Mouse (Mus musculus): ENCODE data around the gene Upf2.
"Not testable (repeated sequence)": the region's sequence is repeated elsewhere in the genome, so short reads cannot be mapped to it uniquely, and the experiment has no call there.

The Upf2 gene

DNA sequence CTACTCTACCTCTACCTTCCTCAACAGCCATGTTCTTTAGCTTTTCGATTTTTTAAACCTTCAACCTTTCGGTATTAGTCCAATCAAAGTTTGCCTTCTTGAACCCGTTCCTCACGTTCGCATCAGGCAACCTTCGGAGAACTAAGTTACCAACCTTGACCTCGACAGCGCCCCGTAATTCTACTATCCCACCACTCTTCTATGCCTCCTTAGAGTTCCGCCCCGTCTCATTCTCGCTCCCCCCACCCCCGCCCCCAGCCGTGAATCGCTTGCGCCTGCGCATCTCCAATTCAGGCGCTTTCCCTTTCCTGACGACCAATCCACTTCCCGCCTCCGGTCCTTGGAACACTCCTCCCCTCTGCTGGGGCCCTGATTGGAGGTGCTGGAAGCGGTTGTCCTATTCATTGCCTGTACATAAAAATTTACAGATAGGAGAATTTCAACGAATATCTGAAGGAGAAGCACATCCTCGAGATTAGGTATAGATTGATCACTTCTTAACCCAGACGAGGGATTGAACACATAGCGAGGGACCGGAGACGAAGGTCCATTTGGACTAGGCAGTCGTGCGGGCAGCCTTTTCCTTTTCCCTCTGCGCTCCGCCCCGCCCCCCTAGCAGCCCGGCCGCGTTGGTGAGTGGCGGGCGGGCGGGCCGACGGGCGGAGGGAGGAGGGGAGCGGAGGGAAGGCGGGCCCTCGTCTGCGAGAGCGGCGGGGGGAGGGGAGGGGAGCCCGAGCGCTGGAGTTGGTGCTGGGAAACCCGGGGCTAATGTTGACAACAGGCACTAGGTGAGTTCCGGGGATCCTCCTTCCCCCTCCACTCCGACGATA is at the start of gene Upf2:
Upf2 (plus strand) TSS at position 704 of the 830 bp plus-strand sequence.
- DNase-seq, result peak; percentile 87 to 95

GRCm38 (mm10) chr2:5906092-5906491 is 45.2 kb upstream of the Upf2 start:
- DNase-seq, result no peak

DNA sequence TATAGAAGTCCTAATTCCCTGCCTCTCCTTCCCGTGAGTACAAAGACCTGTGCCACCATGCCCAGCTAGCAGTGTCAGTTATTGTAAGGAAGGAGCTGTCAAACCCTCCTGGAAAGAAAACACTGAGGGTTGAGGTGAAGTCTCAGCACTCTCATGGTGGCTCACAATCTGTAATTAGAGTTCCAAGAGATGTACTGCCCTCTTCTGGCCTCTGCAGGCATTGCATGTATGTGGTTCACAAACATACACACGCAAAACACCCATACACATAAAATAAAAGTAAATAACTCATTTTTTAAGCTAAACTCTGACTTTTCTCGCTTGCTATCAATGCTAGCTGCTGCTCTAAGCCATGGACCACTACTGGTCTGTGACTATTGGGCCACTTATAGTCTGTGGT is 44.6 kb upstream of the Upf2 start:
- no peak for DNase-seq

DNA sequence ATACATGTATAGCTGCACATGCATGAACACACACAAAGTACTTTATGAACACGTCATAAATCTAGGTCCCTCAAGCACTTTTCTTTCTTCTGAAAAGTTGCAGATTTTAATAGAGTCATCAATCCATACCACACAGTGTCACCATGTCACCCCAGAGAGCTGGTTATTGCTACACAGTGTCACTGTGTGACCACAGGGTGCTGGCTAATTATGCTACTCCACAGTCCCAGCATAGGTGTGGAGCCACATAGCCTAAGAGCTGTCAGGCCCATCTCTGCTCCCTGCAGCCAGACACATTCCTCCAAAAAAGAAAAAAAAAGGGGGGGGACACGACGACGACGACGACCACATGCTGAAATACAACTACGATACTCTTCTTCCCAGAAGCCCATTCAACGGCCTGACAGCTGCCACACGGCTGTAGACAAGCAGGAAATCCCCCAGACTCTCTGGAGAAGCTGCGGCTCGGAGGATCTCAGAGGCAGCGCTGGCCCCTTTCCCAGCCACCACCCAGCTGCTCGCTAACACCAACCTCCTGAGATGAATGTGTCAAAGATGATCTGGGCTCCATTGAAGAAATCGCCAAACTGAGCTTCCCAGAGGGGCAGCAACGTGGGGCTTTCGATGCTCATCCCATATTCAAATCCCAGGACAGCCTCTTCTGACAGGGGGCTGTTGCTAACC is 39.8 kb upstream of the Upf2 start:
- DNase-seq, result no peak

DNA sequence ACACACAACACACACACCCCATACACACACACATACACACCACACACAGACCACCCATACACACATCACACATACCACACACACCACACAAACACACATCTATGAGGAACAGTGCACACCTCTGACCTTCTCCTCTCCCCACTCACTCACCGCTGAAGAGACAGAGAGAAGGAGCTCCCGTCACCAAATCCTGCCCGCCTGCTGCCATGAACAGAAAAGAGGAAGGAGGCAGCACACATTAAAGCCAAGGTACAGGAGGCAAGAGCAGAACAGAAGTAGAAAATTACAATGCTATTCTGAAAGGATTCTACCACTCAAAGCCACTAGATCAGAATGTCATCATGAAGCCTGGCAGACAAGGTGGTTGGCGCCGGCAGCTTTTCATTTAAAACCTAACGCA is 28.4 kb upstream of the Upf2 start:
- DNase-seq, result no peak

GRCm38 (mm10) chr2:5923786-5924185 is 27.5 kb upstream of the Upf2 start:
- DNase-seq, result no peak

DNA sequence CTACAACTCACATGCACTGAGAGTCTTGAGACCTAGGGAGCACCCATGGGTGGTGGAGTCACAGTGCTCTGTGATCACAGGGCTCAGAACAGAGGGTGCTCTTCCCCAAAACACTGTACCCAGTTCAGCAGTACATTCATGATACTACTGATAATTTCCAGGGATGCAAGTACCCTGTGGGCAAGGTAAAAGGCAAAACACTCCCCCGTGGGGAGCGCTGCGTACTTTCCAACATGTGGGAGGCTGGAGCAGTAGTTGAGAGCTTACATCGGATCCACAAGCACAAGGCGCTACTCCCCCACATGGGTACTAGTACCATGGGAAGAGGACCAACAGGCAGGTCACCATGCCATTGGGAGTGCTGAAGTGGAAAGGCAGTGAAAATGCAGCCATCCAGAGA is 23.8 kb upstream of the Upf2 start:
- no peak for DNase-seq

- DNase-seq, result no peak
Observed at GRCm38 (mm10) chr2:5929793-5930192, 21.5 kb upstream of the Upf2 start.

GRCm38 (mm10) chr2:5930291-5931054 is 20.8 kb upstream of the Upf2 start:
- no peak for DNase-seq

- no peak for DNase-seq
Observed at GRCm38 (mm10) chr2:5931938-5932337, 19.3 kb upstream of the Upf2 start.

DNA sequence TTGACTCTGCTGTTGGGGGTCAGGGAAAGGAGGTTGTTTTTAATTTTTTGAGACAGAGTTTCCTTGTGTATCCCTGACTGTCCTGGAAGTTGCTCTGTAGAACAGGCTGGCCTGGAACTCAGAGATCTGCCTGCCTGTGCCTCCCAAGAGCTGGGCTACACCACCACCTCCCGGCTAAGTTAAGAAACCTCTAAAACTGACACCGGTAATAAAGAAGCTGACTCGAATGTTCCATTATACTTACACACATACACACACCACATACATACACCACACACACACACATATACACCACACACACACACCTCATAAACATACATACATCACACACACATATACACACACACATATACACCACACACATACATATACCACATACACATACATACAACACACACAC is 16.3 kb upstream of the Upf2 start:
- no peak for DNase-seq

DNA sequence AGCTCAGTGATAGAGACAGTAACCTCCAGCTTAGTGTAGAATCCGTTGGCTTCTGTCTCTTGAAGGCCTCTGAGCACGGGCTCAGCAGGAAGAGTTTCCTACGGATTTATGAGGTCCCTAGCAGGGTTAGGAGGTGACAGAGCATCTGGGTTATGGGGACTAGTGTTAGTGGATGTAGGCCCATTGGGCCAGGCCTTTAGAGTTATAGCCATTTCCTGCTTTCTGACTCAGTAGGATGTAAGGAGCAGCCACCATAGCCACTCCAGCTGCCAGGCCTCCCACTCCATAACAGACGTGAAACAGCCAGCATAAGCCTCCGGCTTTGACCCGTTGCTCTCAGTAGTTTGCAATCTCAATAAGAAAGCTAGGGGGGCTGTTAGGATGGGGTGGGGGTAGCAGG is 15.2 kb upstream of the Upf2 start:
- DNase-seq, result no peak

GRCm38 (mm10) chr2:5936550-5936949 is 14.7 kb upstream of the Upf2 start:
- no peak for DNase-seq

- no peak for DNase-seq
Observed at GRCm38 (mm10) chr2:5939319-5939718, 11.9 kb upstream of the Upf2 start.

DNA sequence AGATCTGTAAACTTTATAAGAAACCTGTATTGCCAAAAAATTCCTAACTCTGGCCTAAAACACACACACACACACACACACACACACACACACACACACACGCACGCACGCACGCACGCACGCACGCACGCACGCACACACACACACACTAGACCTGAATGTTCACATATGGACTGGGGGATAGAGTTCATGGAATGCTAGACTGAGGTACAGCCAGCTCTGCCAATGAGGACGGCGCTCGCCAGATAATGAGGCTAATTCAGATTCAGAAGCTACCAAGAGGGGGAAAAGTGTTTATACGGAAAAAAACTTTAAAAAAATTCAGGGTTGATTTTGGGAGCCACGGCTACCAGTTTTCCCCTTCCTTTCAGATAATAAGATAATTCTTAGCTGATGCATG is 11.4 kb upstream of the Upf2 start:
- DNase-seq, result no peak

DNA sequence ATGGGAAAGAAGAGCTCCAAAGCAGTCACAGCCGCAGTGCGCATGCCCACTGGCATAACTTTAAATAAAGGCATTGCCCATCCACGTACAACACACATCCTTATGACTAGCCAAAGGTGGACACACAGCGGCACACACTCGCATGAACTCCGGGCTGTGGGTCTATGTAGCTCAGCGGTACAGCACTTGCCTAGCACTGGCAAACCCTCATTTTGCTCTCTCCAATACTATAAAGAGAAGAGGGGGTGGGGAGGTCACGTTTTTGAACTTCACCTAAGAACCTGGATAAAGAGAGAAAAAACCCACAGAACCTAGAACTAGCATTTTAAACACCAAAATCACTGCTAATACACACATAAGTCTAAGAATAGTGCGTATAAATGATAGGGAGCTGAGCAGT is 10.3 kb upstream of the Upf2 start:
- DNase-seq, result no peak

- DNase-seq, result no peak
Observed at GRCm38 (mm10) chr2:5941861-5942415, 9.3 kb upstream of the Upf2 start.

DNA sequence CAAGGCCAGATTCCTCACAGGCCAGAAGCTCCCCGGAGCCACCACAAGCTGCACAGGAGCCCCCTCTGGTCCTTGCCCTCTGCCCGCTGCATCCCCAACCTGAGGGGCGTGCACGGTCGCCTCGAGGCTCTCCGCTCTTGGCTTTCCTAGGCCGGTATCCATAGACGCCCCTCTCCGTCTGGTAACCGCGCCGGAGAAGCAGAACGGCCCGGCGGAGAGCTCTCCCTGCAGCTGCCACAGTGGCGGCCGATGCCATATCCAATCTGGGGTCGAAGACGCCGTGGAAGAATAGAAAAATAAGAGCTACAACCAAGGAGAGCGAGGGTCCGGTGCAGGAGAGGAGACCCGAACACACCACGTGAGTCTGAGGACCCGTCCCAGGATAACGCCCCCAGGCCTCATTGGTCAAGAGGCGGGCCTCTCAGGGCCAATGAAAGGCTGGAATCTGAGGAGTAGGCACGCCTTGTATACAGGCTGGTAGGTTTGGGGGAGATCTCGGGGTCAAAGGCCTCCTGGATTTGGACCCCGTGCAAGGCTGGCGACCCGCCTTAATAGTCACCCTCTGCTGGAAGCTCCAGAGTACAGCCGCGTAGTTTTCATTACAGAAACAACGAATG is 8.7 kb upstream of the Upf2 start, which contains the start of gene Dhtkd1:
Dhtkd1 (minus strand) TSS at position 377 of the 617 bp plus-strand sequence.
- DNase-seq, result peak; percentile 23 to 32

DNA sequence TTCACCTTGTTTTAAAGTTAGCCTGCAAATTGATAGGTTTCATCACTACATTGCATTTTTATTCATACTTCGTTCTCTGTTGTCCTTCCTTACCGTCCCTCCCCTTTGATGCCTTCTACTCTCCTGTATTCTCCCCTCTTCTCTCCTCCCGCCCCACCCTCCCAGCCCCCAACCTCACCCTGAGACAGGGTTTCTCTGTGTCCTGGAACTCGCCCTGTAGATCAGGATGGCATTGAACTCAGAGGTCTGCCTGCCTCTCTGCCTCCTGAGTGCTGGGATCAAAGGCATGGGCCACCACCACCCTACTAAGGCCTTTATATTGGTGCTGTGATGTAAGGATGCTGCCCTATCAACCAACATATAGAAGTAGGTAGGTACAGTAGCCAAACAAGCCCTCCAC is 8.2 kb upstream of the Upf2 start:
- DNase-seq, result no peak

- no peak for DNase-seq
Observed at GRCm38 (mm10) chr2:5945629-5946028, 5.6 kb upstream of the Upf2 start.

GRCm38 (mm10) chr2:5946876-5947275 is 4.4 kb upstream of the Upf2 start:
- DNase-seq, result no peak

DNA sequence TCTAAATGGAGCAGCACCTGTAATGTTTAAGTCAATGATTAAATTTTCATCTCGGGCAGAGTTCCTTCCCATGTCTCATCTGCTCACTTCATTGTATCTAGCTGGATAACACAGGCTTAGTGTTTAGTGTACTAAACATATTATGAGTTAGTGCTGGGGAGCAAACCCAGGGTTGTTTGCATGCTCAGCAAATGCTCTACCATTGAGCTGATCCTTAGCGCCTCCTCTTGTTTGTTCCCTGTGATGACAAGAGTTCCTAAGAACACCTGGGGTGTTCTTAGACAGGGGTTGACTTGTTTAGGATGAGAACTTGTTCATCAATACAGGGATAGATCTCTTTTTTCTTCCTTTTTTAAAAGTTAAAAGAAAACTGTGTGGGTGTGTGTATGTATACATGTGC is 2.3 kb upstream of the Upf2 start:
- DNase-seq, result no peak

DNA sequence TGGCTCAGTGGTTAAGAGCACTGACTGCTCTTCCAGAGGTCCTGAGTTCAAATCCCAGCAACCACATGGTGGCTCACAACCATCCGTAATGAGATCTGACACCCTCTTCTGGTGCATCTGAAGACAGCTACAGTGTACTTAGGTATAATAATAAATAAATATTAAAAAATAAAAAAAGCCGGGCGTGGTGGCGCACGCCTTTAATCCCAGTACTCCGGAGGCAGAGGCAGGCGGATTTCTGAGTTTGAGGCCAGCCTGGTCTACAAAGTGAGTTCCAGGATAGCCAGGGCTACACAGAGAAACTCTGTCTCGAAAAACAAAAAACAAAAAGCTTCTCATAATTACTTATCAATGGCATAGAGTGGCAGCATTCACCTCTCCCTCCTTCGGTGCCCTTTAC is 1.4 kb upstream of the Upf2 start:
- DNase-seq, result not testable (repeated sequence)
